Mouse (Mus musculus) CD4-positive, CD25-positive, alpha-beta regulatory T cell (primary cell): ENCODE data around the gene Ccl22. TPM values are rescaled to one million over a fixed set of nuclear protein-coding genes. Genes with fewer than 3 reads are reported as not detected.

Experiments
- polyA plus RNA-seq: library from polyadenylated mRNA; unstranded; fragments of 100-300 nt; shearing (Covaris generic); gene quantifications from one replicate; pipeline ENCODE4 v1.2.1, GENCODE M21; 2017

Ccl22 gene
- polyA plus RNA-seq: not detected

DNA sequence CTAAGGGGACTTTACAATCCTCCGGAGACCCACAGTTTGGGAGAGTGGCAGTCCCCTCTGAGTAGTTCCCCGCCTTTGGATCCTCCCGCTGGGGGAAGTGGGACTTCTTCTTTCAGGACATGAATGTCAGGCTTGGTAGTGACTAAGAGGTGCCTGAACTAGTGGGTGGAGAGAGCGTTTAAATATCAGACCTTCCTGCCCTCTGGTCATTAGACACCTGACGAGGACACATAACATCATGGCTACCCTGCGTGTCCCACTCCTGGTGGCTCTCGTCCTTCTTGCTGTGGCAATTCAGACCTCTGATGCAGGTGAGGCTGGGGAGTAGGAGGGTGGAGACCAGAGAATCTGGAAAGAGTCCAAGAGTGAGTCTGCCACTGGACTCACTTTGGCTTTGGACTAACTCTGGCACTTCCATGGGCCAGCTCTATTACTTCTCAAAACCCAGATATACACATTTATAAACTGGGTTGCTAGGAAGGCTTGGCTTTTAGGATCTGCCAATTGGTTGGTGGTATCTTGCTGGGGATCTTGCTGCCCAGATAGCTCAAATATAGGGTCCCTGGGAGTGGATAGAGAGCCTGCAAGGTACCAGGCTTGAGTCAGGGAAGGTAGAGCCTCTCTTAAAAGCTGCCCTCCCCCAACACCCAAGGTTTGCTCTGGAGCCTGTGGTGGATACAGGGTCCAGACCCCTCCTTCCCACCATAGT is at the start of gene Ccl22:
TSS of gene Ccl22 (plus strand) at position 115 of the 709 bp plus-strand sequence.

DNA sequence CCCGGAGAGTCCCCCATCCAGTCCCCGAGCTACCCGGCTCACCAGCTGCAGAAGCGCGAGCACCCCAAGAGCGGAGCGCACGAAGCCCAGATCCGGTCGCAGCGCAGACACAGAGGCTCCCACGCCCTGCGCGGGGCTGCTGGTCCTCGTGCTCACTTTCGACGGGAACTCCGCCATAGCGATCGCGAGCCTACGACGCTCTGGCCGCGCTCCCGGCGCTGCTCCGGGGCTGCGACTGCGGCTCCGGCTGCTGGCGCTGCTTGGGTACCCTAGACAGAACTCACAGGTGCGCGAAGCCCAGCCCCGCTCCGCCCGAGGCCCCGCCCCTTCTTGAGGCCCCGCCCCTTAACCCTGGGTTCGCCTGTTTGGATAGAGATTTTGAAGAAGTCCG is 49.4 kb upstream of the Ccl22 start, which contains the start of gene Pllp:
TSS of gene Pllp (minus strand) at position 285 of the 391 bp plus-strand sequence.

GRCm38 (mm10) chr8:94771941-94772670 is 26.7 kb downstream of the Ccl22 start, which contains the start of gene Cx3cl1:
TSS of gene Cx3cl1 (plus strand) at chr8:94772009.

Other genes starting within 250 kb of the Ccl22 start
- gene Cpne2, start 212.6 kb upstream of the Ccl22 start, polyA plus RNA-seq: 1.4 TPM
- 61.6 TPM for gene Rspry1, start 143.7 kb upstream of the Ccl22 start, polyA plus RNA-seq
- 82.1 TPM for gene Fam192a, start 143.6 kb upstream of the Ccl22 start, polyA plus RNA-seq
- 191 TPM for gene Arl2bp, start 79.0 kb upstream of the Ccl22 start, polyA plus RNA-seq
- not detected for gene Pllp, start 49.3 kb upstream of the Ccl22 start, polyA plus RNA-seq
- 0.31 TPM for gene Cx3cl1, start 26.4 kb downstream of the Ccl22 start, polyA plus RNA-seq
- not detected for gene Ccl17, start 64.9 kb downstream of the Ccl22 start, polyA plus RNA-seq
- 66.1 TPM for gene Coq9, start 92.7 kb downstream of the Ccl22 start, polyA plus RNA-seq
- 91.4 TPM for gene Ciapin1, start 92.8 kb downstream of the Ccl22 start, polyA plus RNA-seq
- gene Polr2c, start 111.9 kb downstream of the Ccl22 start, polyA plus RNA-seq: 105 TPM
- gene Dok4, start 130.7 kb downstream of the Ccl22 start, polyA plus RNA-seq: 3.1 TPM
- gene Ccdc102a, start 172.5 kb downstream of the Ccl22 start, polyA plus RNA-seq: 0.87 TPM
- gene Adgrg5, start 178.1 kb downstream of the Ccl22 start, polyA plus RNA-seq: not detected
- 4.9 TPM for gene Adgrg1, start 229.2 kb downstream of the Ccl22 start, polyA plus RNA-seq